Mouse (Mus musculus): Measurements from ENCODE around the gene Ica1l. TPM values are rescaled to one million over a fixed set of nuclear protein-coding genes. Genes with fewer than 3 reads are reported as not detected.
"Not testable (repeated sequence)": the region's sequence is repeated elsewhere in the genome, so short reads cannot be mapped to it uniquely, and the experiment has no call there.

Gene Ica1l
- 0.14 and 0.19 TPM in 2 replicates for polyA plus RNA-seq (2012; rRNA removed)

DNA sequence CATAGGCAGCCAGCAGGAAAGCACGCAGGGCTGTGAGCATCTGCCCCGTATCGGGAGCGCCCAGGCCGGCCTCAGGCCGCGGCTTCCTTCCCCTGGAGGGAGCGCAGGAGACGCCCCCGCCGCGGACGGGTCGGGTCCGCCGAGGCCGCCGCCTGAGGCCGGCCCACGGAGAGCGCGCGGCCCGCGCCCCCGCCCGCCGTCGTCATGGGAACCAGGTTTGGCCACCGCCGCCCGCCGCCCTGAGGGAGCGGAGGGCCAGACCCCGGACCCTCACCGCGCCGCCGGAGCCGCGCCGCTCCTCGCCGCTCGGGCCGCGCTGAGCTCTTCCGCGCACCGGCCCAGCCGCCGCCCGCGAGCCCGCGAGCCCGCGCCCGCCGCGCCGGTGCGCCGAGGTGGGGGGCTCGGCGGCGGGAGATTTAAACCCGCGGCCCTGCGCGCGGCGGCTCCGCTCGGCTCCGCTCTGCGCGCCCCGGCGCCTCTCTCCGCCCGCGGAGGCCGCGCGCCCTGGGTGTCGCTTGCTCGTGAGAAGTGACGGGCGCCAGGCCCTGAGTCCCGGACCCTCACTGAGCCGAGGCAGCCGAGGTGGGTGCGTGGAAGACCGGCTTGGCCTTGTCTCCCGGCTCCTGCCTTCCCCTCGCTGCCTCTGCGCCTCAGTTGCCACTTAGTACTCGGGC lies at the start of gene Ica1l:
Ica1l (minus strand) TSS at position 389 of the 674 bp plus-strand sequence.
- 1% methylated on average over 99 of the region's 99 CpGs for WGBS
- DNase-seq (ENCODE audit: low read depth, low spot score), result no peak

DNA sequence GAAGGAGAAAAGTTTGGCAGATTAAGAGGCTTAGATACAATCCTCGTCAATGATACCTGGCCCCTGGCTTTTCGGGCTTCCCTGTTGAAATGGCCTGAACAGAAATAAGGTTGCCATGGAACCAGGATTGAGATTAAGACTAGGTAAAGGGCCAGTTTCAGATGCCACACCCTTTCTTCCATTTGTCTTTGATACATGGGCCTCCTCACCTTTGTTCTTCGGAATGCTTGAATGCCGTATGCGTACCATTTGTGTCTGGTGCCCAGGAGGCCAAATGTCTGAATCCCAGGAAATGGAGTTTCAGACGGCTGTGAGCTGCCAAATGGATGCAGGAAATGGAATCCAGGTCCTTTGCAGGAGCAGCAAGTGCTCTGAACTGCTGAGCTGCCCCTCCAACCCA lies 33.4 kb upstream of the Ica1l start:
- WGBS, result 88% methylated on average over 6 of the region's 6 CpGs
- DNase-seq (ENCODE audit: low read depth, low spot score), result no peak

DNA sequence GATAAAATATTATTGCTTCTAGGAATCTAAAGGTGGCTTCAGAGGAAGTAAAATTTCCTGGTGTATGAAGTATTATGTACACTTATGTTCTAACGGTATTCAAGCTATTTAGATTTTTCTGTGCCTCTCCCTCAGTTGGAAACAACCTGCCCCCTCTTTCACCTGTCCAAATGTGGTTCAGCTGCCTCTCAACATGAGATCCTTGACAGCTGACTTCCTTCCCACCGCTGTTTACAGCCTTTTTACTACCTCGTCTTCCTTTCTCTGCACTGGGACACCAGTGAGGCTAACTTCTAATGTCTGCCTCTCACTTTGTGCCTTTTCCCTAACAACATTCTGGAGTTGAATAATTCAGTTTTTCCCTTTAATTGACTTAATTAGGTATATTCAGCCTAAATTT lies 32.6 kb upstream of the Ica1l start:
- WGBS, result 49% methylated on average over 3 of the region's 3 CpGs
- no peak for DNase-seq (ENCODE audit: low read depth, low spot score)

DNA sequence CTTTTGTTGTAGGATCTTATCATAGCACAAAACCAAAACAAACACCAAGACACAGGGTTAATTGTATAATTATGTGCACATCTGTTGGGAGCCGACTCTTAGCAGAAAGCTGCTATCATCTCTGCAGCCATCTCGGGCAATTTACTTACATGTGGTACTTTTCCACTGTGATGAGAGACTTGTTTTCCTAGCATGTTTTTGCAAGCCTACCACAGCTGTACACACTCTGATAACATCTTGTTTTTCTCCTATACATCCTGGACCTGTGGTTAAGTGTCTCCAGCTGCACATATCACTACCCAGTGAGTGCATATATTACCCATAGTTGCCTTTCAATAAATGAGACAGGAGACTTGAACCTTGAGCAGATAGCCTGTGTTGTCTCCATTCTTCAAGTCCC lies 32.0 kb upstream of the Ica1l start:
- 56% methylated on average over 2 of the region's 2 CpGs for WGBS
- no peak for DNase-seq (ENCODE audit: low read depth, low spot score)

DNA sequence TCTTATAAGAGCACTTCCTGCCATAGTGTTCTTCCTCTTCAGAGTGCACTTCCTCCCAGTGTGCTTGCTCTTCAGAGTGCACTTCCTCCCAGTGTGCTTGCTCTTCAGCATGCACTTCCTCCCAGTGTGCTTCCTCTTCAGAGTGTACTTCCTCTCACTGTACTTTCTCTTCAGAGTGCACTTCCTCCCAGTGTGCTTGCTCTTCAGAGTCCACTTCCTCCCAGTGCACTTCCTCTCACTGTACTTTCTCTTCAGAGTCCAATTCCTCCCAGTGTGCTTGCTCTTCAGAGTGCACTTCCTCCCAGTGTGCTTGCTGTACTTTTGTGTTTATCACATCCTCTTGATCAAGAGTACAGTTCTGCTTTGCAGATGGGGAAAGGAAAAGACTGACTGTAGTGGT lies 27.7 kb upstream of the Ica1l start:
- DNase-seq (ENCODE audit: low read depth, low spot score), result not testable (repeated sequence)

DNA sequence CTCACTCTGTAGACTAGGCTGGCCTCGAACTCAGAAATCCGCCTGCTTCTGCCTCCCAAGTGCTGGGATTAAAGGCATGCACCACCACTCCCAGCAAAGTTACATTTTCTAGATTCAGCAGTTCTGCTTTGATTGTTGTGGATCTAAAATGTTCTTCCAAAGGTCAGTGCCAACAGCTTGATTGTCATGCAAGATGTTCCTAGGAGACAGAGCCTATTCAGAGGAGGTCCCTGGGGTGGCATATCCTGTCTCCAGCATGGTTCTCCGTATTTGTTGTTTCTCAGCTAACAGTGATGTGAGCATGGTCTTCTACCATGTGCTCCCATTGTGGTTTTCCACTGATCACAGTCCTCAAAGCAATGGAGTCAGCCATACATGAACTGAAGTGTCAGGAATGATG lies 13.3 kb upstream of the Ica1l start:
- 85% methylated on average over 3 of the region's 3 CpGs for WGBS
- DNase-seq (ENCODE audit: low read depth, low spot score), result no peak

DNA sequence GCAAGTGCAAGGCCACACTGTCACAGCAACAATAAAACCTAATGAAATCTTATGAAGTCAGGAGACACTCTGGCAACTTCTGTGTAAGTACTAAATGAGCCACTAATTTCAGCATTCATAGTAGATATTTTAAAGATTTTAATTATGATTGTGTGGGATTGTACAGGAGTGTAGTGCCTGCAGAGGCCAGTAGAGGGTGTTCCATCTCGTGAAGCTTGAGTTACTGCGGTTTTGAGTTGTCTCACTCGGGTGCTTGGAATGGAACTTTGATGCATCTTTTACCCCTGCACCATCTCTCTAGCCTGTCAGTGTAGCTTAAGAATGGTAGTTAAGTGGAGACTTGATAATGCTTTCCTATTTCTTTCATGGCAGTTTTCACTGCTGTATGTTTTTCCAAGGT lies 11.7 kb upstream of the Ica1l start:
- no peak for DNase-seq (ENCODE audit: low read depth, low spot score)
- WGBS, result 26% methylated on average over 3 of the region's 3 CpGs

DNA sequence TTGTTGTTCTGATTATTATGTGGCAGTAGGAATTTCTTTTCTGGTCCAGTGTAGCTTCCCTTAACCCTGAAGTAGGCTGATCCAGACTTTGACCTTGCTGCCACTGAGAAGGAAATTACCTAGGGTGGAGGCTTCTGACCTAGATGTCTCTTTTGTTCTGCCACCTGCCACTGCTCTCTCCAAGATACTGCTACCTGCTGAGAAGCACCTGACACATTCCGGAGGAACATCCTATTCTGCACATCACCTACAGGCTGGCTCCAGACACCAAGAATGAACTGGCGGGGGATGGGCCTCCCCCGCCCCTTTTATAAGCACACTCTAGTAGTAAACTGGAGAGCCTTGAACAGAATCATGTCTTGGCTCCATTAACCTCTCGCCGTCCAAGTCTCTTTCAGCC lies 4.5 kb upstream of the Ica1l start:
- 79% methylated on average over 5 of the region's 5 CpGs for WGBS
- not testable (repeated sequence) for DNase-seq (ENCODE audit: low read depth, low spot score)

DNA sequence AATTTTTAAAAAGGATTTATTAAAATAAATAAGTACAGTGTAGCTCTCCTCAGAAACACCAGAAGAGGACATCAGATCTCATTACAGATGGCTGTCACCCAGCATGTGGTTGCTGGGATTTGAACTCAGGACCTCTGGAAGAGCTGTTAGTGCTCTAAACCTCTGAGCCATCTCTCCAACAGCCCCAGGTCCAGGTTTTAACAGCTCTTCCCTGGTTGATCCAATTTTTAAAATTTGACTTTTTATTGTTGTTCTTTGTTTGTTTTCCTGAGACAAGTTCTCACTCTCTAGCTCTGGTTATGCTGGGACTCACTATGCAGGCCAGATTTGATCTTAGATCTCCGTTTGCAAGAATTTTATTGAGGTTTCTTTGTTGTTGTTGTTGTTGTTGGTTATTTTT lies 1.6 kb upstream of the Ica1l start:
- WGBS, result 83% methylated on average over 1 of the region's 1 CpGs

DNA sequence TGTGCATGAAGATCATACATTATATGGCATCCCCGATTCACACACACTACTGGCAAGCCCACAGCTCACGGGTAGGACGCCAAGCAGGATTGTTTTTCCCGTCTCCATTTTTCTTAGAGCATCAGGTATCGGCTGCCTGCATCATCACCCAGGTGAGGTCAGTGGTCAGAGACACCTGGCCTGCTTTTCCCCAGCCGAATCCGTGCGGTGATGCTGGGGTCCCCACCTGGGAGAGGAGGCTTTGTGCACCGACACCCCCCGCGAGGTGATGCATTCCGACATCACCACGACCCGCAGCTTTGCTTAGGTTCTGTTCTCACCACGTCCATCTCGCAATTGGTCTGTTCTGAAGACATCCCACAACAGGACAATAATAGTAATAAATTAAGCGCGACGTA lies 587 bp downstream of the Ica1l start:
- 4% methylated on average over 19 of the region's 19 CpGs for WGBS
- no peak for DNase-seq (ENCODE audit: low read depth, low spot score)

More for the DNA sequence above, 1.6 kb upstream of the Ica1l start:
- no peak for DNase-seq (ENCODE audit: low read depth, low spot score)

DNA sequence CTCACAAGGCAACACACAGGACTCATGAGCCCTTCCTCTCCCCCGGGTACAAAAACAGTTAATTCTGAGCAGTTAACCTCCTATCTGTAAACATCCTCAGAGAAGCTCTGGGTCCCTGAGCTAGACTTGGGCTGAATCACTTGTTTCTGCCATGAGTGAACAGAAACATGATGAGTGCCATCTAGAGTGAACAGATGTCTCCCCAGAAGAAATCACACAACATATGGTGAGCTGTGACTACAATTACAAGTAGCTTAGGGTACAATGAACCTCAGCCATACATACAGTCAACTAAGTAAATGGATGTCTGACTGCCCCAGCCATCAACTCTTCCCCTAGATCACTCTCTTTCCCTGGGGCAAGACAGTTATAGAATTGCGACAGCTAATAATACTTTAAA lies 7.9 kb downstream of the Ica1l start:
- WGBS, result 89% methylated on average over 2 of the region's 2 CpGs
- no peak for DNase-seq (ENCODE audit: low read depth, low spot score)

DNA sequence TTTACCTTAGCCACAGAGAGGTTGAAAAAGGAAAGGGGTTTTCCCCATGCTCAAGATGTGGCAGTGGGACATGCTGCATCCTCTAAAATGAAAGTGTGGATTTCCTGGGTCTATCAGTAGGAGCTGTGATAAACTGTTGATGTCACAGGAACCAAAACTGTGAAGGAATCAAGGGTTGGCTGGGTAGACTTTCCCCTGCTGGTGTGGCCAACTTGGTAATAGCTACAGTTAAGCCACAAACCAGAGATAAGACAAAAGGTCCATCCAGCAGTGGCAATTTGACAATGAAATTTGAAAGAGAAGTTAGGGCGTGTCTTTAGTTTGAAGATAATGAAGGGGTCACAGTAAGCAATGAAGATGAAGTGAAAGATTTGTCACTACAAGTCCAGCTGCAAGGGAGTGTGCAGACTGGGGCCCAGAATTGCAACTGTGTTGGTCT lies 25.9 kb downstream of the Ica1l start:
- 72% methylated on average over 1 of the region's 1 CpGs for WGBS
- DNase-seq (ENCODE audit: low read depth, low spot score), result no peak

DNA sequence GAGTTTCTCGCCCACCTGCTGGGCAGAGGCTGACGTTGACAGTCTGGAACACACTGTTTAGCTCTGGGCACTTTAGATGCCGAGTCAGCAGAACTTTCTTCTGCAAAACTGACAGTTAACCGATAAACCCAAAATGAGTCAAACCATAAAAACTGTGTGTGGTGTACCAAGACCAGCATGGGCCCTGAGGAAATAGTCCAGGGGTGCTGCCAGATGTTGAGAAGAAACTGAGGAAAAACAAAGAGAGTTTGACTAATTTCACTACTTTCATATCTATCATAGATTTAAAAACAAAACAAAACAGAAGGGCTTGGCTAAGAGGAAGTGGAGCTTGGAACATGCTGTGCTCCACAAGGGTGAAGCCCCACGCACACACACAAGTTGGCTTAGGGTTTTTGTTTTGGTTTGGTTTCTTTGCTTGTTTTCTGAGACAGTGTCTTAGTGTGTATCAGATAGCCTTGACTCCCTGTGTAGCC lies 26.8 kb downstream of the Ica1l start:
- no peak for DNase-seq (ENCODE audit: low read depth, low spot score)
- WGBS, result 66% methylated on average over 5 of the region's 5 CpGs

DNA sequence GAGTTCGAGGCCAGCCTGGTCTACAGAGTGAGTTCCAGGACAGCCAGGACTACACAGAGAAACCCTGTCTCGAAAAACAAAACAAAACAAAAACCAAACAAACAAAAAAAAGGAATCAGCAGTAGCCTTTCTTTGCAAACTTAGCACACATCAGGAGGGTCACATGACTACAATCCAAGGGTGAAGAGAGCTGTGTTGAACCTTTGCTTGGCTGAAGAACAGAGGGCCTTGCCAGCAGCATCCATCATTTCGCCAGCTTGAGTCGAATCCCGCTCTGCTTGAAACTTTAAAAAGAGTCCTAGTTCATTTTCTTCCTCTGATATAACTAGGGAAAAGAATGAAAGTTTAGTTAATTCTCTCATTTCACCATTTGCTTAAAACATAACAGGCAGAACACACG lies 27.5 kb downstream of the Ica1l start:
- no peak for DNase-seq (ENCODE audit: low read depth, low spot score)
- 88% methylated on average over 6 of the region's 6 CpGs for WGBS

DNA sequence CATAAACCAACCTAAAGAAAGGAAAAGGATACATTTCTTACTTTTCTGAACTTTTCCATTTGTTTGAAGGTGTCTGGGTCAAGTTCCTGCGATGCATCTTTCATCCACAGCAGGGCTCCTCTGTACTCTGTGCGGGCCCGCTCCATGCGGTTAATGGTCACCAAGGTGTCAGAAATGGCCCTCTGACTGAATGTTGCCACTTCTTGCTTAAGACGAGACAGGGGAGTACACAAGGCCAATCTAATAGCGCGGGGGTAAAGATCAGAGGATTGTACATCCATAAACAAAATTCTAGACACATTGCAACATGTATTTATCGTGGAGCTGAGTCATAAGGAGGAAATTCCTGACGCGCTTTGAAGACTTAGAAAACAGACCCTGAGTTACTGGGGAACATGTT lies 29.2 kb downstream of the Ica1l start:
- DNase-seq (ENCODE audit: low read depth, low spot score), result no peak
- 84% methylated on average over 10 of the region's 10 CpGs for WGBS

DNA sequence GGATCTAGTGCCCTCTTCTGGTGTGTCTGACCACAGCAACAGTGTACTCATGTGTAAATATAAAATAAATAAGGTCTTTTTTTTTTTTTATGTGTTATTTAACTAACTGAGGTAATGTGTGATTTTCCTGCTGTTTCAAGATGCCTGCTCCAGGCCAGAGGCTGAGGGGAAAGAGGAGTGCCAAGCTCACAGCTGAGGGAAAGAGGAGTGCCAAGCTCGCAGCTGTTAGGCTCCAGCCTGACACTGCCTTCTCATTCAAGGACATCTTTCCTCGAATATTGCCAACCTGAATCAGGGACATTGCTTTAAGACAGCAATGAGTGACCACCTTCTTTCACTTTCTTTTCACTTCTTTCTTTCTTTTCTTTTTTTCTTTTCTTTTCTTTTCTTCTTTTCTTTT lies 34.2 kb downstream of the Ica1l start:
- no peak for DNase-seq (ENCODE audit: low read depth, low spot score)
- WGBS, result 40% methylated on average over 2 of the region's 2 CpGs

DNA sequence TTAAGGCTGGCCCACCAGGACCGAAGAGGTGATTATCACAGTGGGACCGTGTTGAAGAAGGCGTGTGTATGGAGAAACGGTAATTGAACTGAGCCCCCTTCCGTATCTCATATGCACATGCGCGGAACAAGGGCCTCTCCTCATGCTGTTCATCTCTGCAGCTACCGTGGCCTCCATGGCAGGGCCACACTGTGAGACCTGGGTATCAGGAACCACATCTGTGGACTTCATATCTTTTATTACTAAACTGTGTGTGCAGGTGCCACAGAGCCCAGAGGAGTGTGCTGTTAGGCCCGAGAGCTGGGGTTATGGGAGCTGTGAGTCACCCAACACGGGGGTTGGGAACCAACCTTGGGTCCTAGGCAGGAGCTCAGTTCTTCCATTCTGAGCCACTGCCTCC lies 35.6 kb downstream of the Ica1l start:
- no peak for DNase-seq (ENCODE audit: low read depth, low spot score)
- 88% methylated on average over 10 of the region's 10 CpGs for WGBS

DNA sequence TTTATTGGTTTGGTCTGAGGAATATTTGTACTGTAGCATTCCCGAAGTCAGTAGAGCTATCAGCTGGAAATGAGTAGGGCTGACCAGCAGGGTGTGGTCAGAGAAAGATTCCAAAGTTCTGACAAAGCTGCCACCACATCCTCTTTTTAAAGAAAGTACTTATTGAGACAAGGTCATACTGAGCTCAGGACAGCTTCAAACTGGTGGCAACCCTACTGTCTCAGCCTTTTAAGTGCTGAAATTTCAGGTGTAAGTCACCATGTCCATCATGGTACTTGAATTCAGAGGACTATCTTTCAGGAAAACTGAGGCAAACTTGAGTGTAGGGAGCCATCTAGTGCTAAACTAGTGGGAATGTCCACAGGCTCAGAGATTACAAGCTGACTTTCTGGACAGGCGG lies 42.7 kb downstream of the Ica1l start:
- 25% methylated on average over 2 of the region's 2 CpGs for WGBS
- peak; percentile 7 for DNase-seq (ENCODE audit: low read depth, low spot score)

DNA sequence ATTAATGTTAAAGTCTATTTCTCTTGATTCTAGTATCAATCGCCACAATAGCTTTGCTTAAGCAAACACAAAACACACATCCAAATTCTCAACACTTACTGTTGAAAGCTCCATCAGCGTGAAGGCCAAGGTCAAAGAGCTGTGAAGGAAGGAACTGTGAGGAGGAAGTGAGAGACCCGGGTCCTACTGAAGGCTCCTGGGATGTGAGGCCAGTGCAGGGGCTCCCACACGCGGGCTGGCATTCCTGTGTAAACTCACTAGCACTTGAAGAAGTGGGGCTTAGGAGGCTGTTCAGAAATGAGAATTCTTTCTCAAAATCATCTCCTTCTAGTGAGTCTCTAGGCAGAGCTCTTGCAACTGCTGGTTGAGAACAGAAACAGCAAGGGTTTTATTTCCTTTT lies 45.6 kb downstream of the Ica1l start:
- DNase-seq (ENCODE audit: low read depth, low spot score), result no peak
- WGBS, result 29% methylated on average over 5 of the region's 5 CpGs

DNA sequence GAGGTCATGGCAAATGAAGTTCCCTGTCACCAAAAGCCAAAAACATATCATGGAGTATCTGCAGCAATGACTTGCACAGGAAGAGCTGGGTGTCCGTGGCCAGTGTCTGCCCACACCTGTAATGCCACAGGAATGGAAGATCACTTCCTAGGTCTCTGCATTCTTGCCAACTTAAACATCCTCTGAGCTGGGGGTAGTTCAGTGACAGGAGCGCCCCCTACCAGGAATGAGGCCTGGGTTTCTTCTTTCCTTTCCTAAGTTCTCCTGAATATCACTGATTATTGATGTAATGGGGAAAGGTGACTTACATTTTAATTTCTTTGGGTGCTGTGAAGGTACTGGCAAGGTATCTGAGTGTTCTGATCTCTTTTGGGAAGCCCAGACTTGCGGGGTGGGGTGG lies 47.3 kb downstream of the Ica1l start:
- DNase-seq (ENCODE audit: low read depth, low spot score), result no peak
- WGBS, result 44% methylated on average over 3 of the region's 3 CpGs

DNA sequence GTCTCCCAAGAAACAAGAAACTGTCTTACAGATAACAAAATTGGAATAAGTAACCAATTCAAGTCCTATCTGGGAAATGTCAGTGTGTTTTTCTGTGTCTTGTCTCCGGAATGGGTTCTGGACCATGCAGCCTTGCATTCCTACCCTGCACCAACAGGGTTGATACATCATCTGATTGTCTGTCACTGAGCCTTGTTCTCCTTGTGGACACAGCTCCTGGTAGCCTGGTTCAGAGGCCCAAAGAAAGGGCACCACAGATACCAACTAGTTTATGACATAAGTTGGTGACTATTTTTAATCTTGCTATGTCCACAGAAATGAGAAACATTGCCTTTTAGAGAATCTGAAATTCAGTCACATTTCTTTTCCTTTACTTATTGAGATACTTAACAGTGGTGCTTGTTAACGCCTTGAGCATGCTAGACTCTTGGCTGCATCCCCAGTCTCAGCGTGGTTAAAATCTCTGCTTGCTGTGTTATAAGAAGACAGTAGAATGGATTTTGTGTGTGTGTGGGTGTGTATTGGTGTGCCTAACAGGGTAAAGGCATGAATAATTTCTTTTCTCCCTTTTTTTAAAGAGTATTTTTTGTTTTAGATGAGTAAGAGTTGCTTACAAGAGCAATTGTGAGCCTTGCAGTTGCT lies 55.5 kb downstream of the Ica1l start:
- 84% methylated on average over 3 of the region's 3 CpGs for WGBS
- DNase-seq (ENCODE audit: low read depth, low spot score), result no peak

DNA sequence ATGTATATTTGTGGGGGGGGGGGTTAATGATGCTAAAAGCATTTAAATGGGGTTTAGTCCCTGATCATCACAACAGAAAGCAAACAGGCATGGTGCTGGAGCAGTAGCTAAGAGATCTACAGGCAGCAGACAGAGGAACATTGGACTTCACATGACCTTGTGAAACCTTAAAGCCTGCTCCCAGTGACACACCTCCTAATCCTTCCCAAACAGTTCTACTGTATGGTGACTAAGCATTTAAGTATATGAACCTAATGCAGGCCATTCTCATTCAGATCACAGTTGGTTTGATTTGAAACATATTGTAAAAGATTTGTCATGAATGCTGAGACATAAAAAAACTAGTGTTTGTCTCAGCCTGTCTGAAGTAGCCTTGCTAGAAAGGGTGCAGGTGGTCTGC lies 56.4 kb downstream of the Ica1l start:
- no peak for DNase-seq (ENCODE audit: low read depth, low spot score)
